ENCODE assay signal across 21 mouse cellular contexts in the genomic region with DNA sequence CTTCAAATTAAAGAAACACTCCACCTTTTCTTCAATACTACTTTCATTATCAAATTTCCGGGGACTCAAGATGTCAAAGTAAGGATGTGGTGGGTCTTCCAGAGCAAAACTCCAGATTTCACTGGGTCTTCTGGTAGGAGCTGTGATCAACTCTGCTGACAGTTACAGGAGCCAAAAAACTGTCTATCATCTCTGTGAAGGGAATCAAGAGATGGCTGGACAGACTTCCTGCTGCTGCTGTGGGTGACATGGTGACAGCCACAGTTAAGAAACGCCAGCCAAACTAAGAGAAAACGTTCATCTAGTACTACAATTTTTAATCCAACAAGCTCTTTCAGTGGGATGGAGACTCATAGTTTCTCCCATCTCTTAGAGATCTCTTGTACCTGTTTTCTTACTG.
A peak's percentile ranks its signal among the peaks of the same experiment; 100 is the strongest.
DNase-seq lines count a peak whose midpoint lies in the region; ATAC-seq and TF ChIP-seq lines count a peak whose summit lies in the region.
"Had no signal": no experiment of that assay in that cellular context is flagged by ENCODE, and none has a peak within 500 bp of the region (broad histone marks: within the 10 kb centered on the region; RNA-seq: fewer than 3 reads in every experiment).

No protein-coding gene starts in this region.

- H3K4me2 ChIP-seq in forebrain, embryonic 13.5 days, result no peak overlapping the region
- no peak overlapping the region for H3K4me2 ChIP-seq in hindbrain, embryonic 12.5 days (replicated peaks)
- H3K4me2 ChIP-seq: embryonic facial prominence, embryonic 12.5 days; heart, embryonic 13.5 days; liver, embryonic 13.5 days had no signal

- TF ChIP-seq CTCF in brain, embryonic 14.5 days (IDR thresholded peaks at IDR 0.05; ENCODE audit: borderline replicate concordance, extremely low read depth, insufficient read depth, insufficient read length), result no peak

- 31% methylated on average over 3 of the region's 3 CpGs for WGBS in forebrain, embryonic 13.5 days
- WGBS in hindbrain, embryonic 12.5 days, result 47% methylated on average over 3 of the region's 3 CpGs

- peak; percentile 24 for DNase-seq in heart, adult 11 months
- no peak for DNase-seq in heart, adult 18-20 months
- peak; percentile 70 for DNase-seq in brain, embryonic 14.5 days (ENCODE audit: low read depth)
- DNase-seq in right cerebral cortex, postnatal 10 days (ENCODE audit: low spot score in 2 of 2), result no peak
- DNase-seq in layer of hippocampus, postnatal 36 days, result no peak
- DNase-seq in frontal cortex, postnatal 10 days (ENCODE audit: low spot score in 2 of 2), result no peak
- DNase-seq: adrenal gland, postnatal 14 days; gastrocnemius, postnatal 14 days; heart, adult 2 months; heart, postnatal 14 days; kidney, postnatal 25 days; liver, embryonic 13.5 days; lung, adult 2 months; lung, postnatal 14 days; right cerebral cortex, postnatal 14 days had no signal

- no peaks in the 10 kb centered on the region for H3K27me3 ChIP-seq in forebrain, embryonic 13.5 days
- H3K27me3 ChIP-seq in hindbrain, embryonic 12.5 days, result no peaks in the 10 kb centered on the region
- H3K27me3 ChIP-seq: embryonic facial prominence, embryonic 12.5 days; heart, embryonic 13.5 days; liver, embryonic 13.5 days had no signal

- no peak overlapping the region for H3K27ac ChIP-seq in forebrain, embryonic 13.5 days
- H3K27ac ChIP-seq in hindbrain, embryonic 12.5 days, result no peak overlapping the region
- H3K27ac ChIP-seq: embryonic facial prominence, embryonic 12.5 days; heart, adult 2 months; heart, embryonic 13.5 days; left cerebral cortex, adult 2 months; liver, embryonic 13.5 days had no signal

- no peak overlapping the region for H3K9ac ChIP-seq in forebrain, embryonic 13.5 days
- H3K9ac ChIP-seq in hindbrain, embryonic 12.5 days, result no peak overlapping the region
- H3K9ac ChIP-seq: embryonic facial prominence, embryonic 12.5 days; heart, embryonic 13.5 days; liver, embryonic 13.5 days had no signal

- ATAC-seq in forebrain, embryonic 13.5 days, result peak; percentile 43; the same call in 1 of the 2 replicates
- 0 out of 2 replicates have a peak, but pooled peaks have one; percentile 53 for ATAC-seq in hindbrain, embryonic 12.5 days (ENCODE audit: low FRiP score)
- ATAC-seq: intestine, postnatal 0 days had no signal

- TF ChIP-seq POLR2A in brain, embryonic 14.5 days (IDR thresholded peaks at IDR 0.05; ENCODE audit: borderline replicate concordance, extremely low read depth, insufficient read depth, insufficient read length, poor library complexity, severe bottlenecking), result no peak

- no peaks in the 10 kb centered on the region for H3K9me3 ChIP-seq in forebrain, embryonic 13.5 days (replicated peaks)
- H3K9me3 ChIP-seq in hindbrain, embryonic 12.5 days (replicated peaks), result no peaks in the 10 kb centered on the region
- H3K9me3 ChIP-seq: embryonic facial prominence, embryonic 12.5 days; heart, embryonic 13.5 days; liver, embryonic 13.5 days had no signal

- no peak overlapping the region for H3K4me3 ChIP-seq in forebrain, embryonic 13.5 days
- no peak overlapping the region for H3K4me3 ChIP-seq in hindbrain, embryonic 12.5 days
- H3K4me3 ChIP-seq: embryonic facial prominence, embryonic 12.5 days; heart, adult 2 months; heart, embryonic 13.5 days; left cerebral cortex, adult 2 months; liver, embryonic 13.5 days had no signal

- H3K4me1 ChIP-seq in forebrain, embryonic 13.5 days, result peaks cover 25% of the 10 kb centered on the region
- peaks cover 8% of the 10 kb centered on the region for H3K4me1 ChIP-seq in hindbrain, embryonic 12.5 days
- H3K4me1 ChIP-seq: liver, embryonic 13.5 days had no signal

- no peaks in the 10 kb centered on the region for H3K36me3 ChIP-seq in forebrain, embryonic 13.5 days (ENCODE audit: poor library complexity, severe bottlenecking)
- H3K36me3 ChIP-seq in hindbrain, embryonic 12.5 days, result no peaks in the 10 kb centered on the region
- H3K36me3 ChIP-seq: embryonic facial prominence, embryonic 12.5 days; heart, embryonic 13.5 days; liver, embryonic 13.5 days had no signal

Comparison
In these comparisons a context has a peak if more than half of its experiments do, and no peak if none do; other contexts are left out.
1. DNase-seq: peak in heart, adult 11 months (single experiment) and brain, embryonic 14.5 days (single experiment); none in heart, adult 18-20 months (0 of 2), right cerebral cortex, postnatal 10 days (0 of 2), layer of hippocampus, postnatal 36 days (0 of 2) and frontal cortex, postnatal 10 days (0 of 2).